Mouse (Mus musculus): Measurements from ENCODE around the gene Secisbp2. TPM values are rescaled to one million over a fixed set of nuclear protein-coding genes. Genes with fewer than 3 reads are reported as not detected.

Secisbp2 gene
- polyA plus RNA-seq, 1 experiment, result 15.7 TPM

DNA sequence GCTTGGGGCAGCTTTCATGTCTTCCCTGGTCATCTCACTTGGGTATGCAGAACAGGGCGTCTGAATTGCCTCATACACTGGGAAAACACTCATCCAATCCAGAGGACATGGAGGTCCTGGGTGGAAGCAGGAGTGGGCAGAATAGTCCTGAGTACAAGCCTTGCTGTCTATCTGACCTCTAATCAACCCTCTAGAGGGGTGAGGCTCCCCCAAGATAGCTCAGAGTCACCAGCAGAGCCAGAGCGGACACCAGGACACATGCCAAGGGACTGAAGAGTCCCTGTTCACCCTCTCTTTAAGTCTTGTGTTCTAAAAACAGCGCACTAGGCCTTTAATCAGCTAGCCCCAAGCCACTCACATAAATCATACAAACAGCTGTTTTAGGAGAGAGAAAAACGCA lies 46.4 kb downstream of the Secisbp2 start:
- no peak overlapping the region for H3K27ac ChIP-seq (ENCODE audit: insufficient read depth, low read length)
- no peaks in the 10 kb centered on the region for H3K4me1 ChIP-seq (ENCODE audit: control insufficient read depth, insufficient read depth, low read length)
- no peak for TF ChIP-seq CTCF (IDR thresholded peaks at IDR 0.05; ENCODE audit: borderline replicate concordance, insufficient read depth, low read length)
- no peak overlapping the region for H3K4me3 ChIP-seq (ENCODE audit: insufficient read depth, low read length)

DNA sequence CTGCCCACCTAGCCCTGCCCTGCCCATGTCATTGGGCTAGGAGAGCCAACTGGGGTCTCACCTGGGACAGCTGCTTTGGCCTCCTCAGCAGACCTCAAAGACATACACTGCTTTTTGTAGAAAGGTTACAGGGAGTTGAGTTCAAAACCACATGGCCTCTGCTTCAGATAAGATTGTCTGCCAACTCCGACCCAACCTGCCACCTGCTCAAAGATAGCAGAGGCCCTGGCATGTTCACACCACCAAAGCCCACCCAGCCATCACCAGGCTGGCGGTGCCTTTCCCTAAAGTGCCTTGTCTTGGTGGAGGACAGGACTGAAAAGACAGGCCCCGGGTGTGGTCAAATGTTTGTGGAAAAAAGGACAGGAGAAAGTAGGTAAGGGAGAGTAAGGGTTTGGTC lies 46.8 kb downstream of the Secisbp2 start:
- no peak overlapping the region for H3K27ac ChIP-seq (ENCODE audit: insufficient read depth, low read length)
- TF ChIP-seq CTCF (IDR thresholded peaks at IDR 0.05; ENCODE audit: borderline replicate concordance, insufficient read depth, low read length) (no peak), POLR2A (IDR thresholded peaks at IDR 0.05; ENCODE audit: low read depth, low read length) (no peak)
- no peaks in the 10 kb centered on the region for H3K4me1 ChIP-seq (ENCODE audit: control insufficient read depth, insufficient read depth, low read length)
- no peak overlapping the region for H3K4me3 ChIP-seq (ENCODE audit: insufficient read depth, low read length)

DNA sequence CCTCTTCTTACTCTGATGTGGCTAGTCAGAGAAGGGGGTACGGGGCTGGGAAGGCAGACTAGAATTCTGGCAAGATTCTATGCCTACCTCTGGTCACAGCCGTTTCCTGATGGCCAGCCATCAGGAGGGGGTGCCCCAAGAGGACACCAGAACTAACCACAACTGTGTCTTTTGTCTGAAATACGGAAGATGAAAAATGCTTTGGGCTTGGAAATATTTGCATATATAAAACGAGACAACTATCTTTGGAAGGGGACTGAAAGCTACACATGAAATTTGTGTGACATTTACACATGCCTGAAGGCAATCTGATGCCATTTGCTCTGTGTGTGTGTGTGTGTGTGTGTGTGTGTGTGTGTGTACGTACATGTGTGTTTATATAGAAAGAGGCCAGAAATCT lies 52.4 kb downstream of the Secisbp2 start:
- no peak for TF ChIP-seq CTCF (IDR thresholded peaks at IDR 0.05; ENCODE audit: borderline replicate concordance, insufficient read depth, low read length)
- H3K4me3 ChIP-seq (ENCODE audit: insufficient read depth, low read length), result no peak overlapping the region

DNA sequence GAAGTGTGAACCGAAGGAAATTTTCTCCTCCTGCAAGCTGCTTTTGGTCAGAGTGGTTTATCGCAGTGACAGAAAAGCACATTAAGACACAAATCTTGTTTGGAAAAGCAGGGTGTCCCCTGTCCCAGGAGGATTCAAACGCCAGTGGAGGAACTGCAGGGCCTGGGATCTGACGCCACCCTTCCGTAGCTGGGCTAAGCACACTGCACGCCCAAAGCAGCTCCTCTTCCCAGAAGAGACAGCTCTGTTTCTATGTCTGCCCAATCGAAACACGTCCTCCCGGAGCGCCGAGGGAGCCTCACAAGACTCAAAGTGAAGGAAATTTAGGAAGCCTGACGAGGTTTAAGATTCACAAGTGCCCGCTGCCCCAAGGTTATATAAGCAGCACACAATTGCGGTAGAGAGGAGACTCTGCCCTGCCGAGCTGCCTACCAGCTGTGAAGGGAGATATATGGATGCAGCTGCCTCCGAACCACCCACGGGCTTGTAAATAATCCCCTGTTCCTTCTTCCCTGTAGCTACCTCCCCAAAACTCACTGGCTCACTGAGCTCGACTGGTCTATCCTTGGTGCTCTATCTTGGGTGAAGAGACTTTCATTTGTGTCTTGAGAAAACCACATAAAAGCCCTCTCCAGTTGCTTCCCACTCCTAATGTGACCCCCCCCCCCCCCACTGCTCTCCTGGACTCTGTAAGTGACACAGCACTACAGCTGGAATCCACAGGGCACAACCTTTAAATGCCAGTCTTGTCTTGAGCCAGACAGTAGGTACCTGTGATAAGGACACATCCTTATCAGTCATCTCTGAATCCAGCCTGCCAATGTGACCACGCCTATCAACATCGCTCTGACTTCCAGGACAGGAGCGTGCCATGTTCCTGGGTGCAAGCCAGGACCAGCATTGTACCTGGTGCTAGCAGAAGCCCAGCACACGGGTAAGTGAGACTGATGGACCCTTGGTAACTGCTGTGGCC lies 54.7 kb downstream of the Secisbp2 start:
- Histone ChIP-seq H3K27ac (ENCODE audit: insufficient read depth, low read length) (no peak overlapping the region), H3K4me3 (ENCODE audit: insufficient read depth, low read length) (no peak overlapping the region), H3K4me1 (ENCODE audit: control insufficient read depth, insufficient read depth, low read length) (no peaks in the 10 kb centered on the region)
- TF ChIP-seq CTCF (IDR thresholded peaks at IDR 0.05; ENCODE audit: borderline replicate concordance, insufficient read depth, low read length), result no peak
- TF ChIP-seq POLR2A (IDR thresholded peaks at IDR 0.05; ENCODE audit: low read depth, low read length), result no peak

More for the DNA sequence above, 52.4 kb downstream of the Secisbp2 start:
- Histone ChIP-seq H3K4me1 (ENCODE audit: control insufficient read depth, insufficient read depth, low read length) (no peaks in the 10 kb centered on the region), H3K27ac (ENCODE audit: insufficient read depth, low read length) (no peak overlapping the region)

DNA sequence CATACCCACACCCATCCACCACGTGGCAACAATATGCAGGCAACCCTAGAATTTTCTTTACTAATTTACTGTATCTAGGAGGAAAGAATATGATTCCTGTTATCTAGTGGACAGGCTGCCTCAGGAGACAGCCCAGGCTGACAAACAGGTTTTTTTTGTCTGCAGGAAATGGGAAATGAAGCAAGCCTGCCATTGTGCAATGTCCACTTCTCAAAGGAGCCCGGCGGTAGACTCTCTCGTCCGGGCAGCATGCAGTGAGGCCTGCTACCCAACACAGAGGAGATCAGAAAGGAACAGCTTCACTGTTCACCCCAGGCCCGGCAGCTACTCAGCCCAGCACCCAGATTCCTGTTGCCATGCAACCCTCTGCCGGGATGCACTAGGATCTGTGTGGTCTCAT lies 59.2 kb downstream of the Secisbp2 start:
- Histone ChIP-seq H3K4me3 (ENCODE audit: insufficient read depth, low read length) (no peak overlapping the region), H3K27ac (ENCODE audit: insufficient read depth, low read length) (no peak overlapping the region), H3K4me1 (ENCODE audit: control insufficient read depth, insufficient read depth, low read length) (no peaks in the 10 kb centered on the region)
- no peak for TF ChIP-seq CTCF (IDR thresholded peaks at IDR 0.05; ENCODE audit: borderline replicate concordance, insufficient read depth, low read length)
- no peak for TF ChIP-seq POLR2A (IDR thresholded peaks at IDR 0.05; ENCODE audit: low read depth, low read length)

DNA sequence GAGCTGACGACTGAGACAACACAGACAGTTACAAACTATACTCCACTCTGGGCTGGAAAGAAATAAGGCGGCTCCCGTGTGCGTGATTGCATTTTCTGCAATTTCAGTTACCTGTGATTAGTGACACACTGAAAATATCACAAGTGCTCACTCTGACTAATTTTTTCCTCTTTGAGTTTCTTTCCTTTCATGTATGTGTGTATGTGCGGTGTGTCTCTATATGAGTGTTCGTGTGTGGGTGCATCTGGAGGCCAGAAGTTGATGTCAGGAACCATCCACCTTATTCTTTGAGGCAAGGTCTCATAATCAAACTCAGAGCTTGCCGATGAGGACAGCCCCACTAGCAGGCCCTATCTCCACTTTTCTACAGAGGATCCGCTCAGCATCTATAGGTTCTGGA lies 60.5 kb downstream of the Secisbp2 start:
- Histone ChIP-seq H3K4me3 (ENCODE audit: insufficient read depth, low read length) (no peak overlapping the region), H3K4me1 (ENCODE audit: control insufficient read depth, insufficient read depth, low read length) (no peaks in the 10 kb centered on the region), H3K27ac (ENCODE audit: insufficient read depth, low read length) (no peak overlapping the region)
- TF ChIP-seq CTCF (IDR thresholded peaks at IDR 0.05; ENCODE audit: borderline replicate concordance, insufficient read depth, low read length) (no peak), POLR2A (IDR thresholded peaks at IDR 0.05; ENCODE audit: low read depth, low read length) (no peak)

DNA sequence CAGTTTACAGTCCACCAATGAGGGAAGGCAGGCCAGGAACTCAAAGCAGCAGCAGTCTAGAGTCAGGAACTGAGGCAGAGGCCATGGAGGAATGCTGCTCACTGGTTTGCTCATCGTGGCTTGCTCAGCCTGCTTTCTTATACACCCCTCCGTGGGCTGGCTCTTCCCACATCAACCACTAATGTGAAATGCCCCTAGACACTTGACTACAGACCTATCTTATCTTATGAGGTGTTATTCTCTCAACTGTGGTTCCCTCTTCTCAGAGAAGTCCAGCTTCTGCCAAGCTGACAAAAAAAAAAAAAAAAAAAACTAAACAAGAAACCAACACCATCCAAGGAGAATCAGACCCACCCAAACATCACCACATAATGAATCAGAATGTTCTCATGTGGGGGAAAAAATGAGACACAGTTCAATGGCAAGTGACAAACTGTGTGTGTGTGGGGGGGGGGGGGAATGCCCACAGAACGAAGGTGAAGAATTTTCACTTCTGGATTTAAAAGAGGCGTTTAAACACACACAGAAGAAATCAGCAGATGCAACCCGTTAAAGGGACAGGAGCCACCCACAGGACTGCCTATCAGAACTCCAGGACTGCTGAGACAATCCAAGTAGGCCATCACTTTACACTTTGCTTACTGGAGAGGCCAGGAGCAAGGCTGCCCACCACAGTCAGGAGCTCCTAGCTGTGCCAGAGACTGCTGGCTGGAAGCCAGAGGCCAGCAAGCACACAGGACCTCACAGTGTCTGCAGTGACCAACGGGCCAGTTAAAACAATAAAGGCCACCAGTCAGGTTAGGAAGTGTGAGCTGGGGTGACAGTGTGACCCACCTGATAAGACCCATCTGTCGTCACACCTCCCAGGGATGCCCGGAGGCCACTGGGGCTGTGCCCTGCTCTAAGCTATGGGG lies 65.1 kb downstream of the Secisbp2 start:
- no peak for TF ChIP-seq POLR2A (IDR thresholded peaks at IDR 0.05; ENCODE audit: low read depth, low read length)
- no peak overlapping the region for H3K4me3 ChIP-seq (ENCODE audit: insufficient read depth, low read length)
- H3K27ac ChIP-seq (ENCODE audit: insufficient read depth, low read length), result no peak overlapping the region
- H3K4me1 ChIP-seq (ENCODE audit: control insufficient read depth, insufficient read depth, low read length), result no peaks in the 10 kb centered on the region

DNA sequence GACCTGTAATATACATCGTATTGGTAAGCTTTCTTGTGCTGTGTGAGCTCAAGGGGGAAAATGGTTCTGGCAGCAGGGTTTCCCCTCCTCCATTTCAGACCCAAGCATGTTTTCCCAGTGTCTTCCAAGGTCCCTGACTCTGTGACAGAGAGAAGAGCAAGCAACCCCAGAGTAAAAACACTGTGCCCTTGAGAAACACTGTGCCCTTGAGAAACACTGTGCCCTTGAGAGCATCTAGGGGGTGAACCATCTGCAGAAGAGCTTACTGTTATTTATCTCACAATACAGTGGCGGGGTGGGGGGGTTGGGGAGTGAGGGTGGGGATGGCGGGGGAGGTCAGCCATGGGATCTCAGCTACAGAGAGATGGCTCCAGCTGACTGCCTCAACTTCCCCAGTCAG lies 67.8 kb downstream of the Secisbp2 start:
- no peak overlapping the region for H3K27ac ChIP-seq (ENCODE audit: insufficient read depth, low read length)
- H3K4me3 ChIP-seq (ENCODE audit: insufficient read depth, low read length), result no peak overlapping the region
- TF ChIP-seq CTCF (IDR thresholded peaks at IDR 0.05; ENCODE audit: borderline replicate concordance, insufficient read depth, low read length), result no peak
- no peak for TF ChIP-seq POLR2A (IDR thresholded peaks at IDR 0.05; ENCODE audit: low read depth, low read length)
- no peaks in the 10 kb centered on the region for H3K4me1 ChIP-seq (ENCODE audit: control insufficient read depth, insufficient read depth, low read length)

DNA sequence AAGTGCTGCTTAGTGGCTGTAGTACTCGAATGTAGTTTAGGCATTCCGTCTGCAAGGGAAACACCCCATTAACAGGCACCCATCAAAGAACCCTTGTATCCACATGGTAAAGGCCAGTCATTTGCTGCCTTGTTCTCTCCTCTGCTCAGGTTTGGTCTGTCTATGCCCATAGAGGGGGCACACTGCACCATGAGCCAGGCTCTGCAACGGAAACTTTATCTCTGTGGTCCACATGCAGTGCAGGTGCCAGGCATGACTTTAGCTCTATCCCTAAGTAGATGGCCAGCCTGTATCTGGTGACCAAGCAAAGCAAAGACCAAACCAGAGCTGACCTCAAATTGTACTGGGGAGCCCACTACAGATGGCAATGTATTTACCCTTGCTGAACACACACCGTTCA lies 69.1 kb downstream of the Secisbp2 start:
- Histone ChIP-seq H3K27ac (ENCODE audit: insufficient read depth, low read length) (no peak overlapping the region), H3K4me1 (ENCODE audit: control insufficient read depth, insufficient read depth, low read length) (no peaks in the 10 kb centered on the region), H3K4me3 (ENCODE audit: insufficient read depth, low read length) (no peak overlapping the region)
- TF ChIP-seq CTCF (IDR thresholded peaks at IDR 0.05; ENCODE audit: borderline replicate concordance, insufficient read depth, low read length) (no peak), POLR2A (IDR thresholded peaks at IDR 0.05; ENCODE audit: low read depth, low read length) (no peak)

DNA sequence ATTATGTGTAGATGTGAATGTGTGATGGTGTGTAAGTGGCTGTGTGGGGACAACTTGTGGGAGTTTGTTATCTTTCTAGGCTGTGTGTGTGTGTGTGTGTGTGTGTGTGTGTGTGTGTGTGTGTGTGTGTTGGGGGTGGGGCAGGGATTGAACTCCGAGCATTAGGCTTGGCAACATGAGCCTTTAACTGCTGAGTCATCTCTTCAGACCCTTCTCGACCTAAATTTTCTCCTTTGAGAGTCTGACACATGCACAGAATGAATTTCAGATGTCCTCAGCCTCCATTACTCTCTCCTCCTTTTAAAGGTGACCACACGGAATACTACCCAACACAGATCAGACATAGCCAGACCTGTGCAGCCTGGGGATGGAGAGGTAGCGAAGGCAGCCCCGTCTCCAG lies 71.6 kb downstream of the Secisbp2 start:
- no peak overlapping the region for H3K27ac ChIP-seq (ENCODE audit: insufficient read depth, low read length)
- H3K4me1 ChIP-seq (ENCODE audit: control insufficient read depth, insufficient read depth, low read length), result peaks cover 4% of the 10 kb centered on the region; the same call in 1 of the 2 replicates
- TF ChIP-seq POLR2A (IDR thresholded peaks at IDR 0.05; ENCODE audit: low read depth, low read length), result no peak
- H3K4me3 ChIP-seq (ENCODE audit: insufficient read depth, low read length), result no peak overlapping the region
